Mouse (Mus musculus) layer of hippocampus, postnatal 14 days (tissue): ENCODE data around the gene Grm8. TPM values are rescaled to one million over a fixed set of nuclear protein-coding genes. Genes with fewer than 3 reads are reported as not detected.

Experiments
- DNase-seq, 2 experiments: peaks; one replicate each; pipeline ENCODE4 v3.0.0; 2021 to 2022; ENCODE audit warnings: low spot score in 2 of 2, mixed read lengths in 1 of 2
- total RNA-seq, 2 experiments: library from RNA; stranded (reverse); gene quantifications; 2 replicates each; pipeline ENCODE4 v1.2.3; 2021

Gene Grm8
- total RNA-seq, 2 experiments from 2014 or later: 3.4 to 5.5 TPM

- DNase-seq: peak; percentile 21 to 69
Measured at GRCm38 (mm10) chr6:27657520-27657919, 477.5 kb downstream of the Grm8 start.

GRCm38 (mm10) chr6:27646503-27646902, 488.5 kb downstream of the Grm8 start:
- peak in 1 of 2 experiments; percentile 7 for DNase-seq

- no peak for DNase-seq
Measured at GRCm38 (mm10) chr6:27645054-27645453, 489.9 kb downstream of the Grm8 start.

- no peak for DNase-seq
Measured at GRCm38 (mm10) chr6:27635898-27636297, 499.1 kb downstream of the Grm8 start.

DNA sequence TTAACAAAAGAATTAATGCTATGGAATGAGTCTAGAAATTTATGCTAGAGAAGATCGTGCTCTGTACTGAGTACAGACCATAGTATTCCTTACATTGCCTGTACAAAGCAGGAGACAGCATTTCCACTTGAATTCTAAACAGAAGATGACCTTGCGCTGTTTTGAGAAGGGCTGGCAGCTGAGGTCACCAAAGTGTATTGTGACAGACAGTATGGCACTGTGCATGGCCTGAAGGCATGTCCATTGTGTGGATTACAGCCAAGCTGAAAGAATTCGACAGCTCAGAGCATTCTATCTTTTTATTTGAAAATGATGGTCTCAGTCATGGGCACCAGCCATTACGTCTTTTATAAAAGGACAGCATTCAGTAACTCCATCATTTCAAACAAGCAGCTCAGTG, 517.5 kb downstream of the Grm8 start:
- DNase-seq: peak in 1 of 2 experiments; percentile 4

- DNase-seq: no peak
Measured at GRCm38 (mm10) chr6:27580485-27580884, 554.5 kb downstream of the Grm8 start.

GRCm38 (mm10) chr6:27545516-27545915, 589.5 kb downstream of the Grm8 start:
- DNase-seq: no peak

- no peak for DNase-seq
Measured at GRCm38 (mm10) chr6:27517620-27518019, 617.4 kb downstream of the Grm8 start.

- DNase-seq: no peak
Measured at GRCm38 (mm10) chr6:27460998-27461397, 674.0 kb downstream of the Grm8 start.

DNA sequence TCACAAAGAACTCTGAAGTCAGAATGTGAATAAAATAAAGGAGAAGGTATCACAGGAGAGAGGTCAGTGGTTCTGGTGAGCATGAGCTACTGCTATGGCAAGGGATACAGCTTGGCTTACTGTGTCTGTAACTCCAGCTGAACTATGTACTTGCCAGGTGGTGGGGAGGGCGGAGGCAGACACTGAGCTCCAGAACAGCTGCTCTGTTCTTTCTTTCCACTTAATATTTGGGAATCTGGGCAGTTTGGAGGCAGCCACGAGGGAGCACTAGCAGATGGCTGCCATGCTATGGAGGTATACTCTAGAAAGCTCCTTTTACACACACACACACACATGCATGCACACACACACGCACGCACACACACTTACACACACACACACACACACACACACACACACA, 726.5 kb downstream of the Grm8 start:
- DNase-seq: peak; percentile 25 to 52

GRCm38 (mm10) chr6:27372416-27372815, 762.6 kb downstream of the Grm8 start:
- no peak for DNase-seq

DNA sequence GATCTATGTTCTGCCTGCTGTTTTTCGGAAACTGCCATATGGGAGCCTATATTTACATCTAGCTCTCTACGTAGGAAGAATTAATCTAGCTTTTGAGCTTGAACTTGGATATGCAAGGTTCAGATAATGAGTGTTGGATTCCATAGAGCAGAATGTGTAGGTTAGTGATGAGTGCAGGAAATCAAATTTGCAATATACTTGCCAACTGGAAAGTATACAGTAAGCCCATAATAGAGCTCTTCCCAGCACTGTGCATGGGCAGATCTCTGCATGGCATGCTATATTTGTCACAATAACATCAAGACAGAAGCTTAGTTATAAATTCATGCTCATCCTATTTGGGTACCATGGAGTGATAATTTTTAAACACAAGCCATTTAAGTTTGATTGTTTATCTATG, 763.9 kb downstream of the Grm8 start:
- no peak for DNase-seq

- DNase-seq: no peak
Measured at GRCm38 (mm10) chr6:27363775-27364174, 771.2 kb downstream of the Grm8 start.

DNA sequence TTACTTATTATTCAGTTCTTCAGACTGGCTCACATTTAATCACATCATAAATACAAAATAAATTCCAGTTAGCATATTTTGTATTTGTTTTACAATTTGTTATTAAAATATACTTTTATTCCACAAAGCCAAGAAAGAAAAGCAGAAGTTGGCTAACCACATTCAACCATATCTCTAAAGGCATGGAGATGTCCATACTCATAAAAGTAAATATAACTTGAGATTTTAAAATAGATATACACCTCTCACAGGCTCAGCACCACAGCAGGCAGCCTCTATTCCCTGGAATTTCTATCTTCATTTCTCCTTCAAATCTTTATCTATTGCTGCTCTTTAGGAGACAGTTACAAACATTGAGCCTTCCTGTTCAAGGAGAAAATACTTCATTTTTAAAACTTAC, 774.5 kb downstream of the Grm8 start:
- DNase-seq: no peak

GRCm38 (mm10) chr6:27351147-27351546, 783.8 kb downstream of the Grm8 start:
- DNase-seq: no peak

DNA sequence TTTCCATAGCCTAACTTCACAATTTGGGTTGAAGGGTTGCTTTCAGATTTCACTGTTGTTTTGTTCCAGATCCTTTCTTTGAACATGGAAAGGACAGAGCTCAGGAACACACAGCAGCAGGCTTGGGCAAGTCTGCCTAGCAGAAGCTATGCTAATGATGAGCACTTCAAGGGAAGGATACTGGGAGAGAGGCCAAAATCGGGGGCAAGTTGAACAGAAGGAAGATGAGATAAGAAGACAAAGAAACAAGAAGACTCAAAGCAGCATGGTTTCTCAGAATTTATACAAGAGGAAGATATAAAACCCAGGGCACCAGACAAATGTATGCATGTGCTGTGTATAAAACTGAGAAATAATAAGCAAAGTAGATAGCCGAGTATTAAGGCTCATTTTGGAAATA, 786.7 kb downstream of the Grm8 start:
- peak in 1 of 2 experiments; percentile 16 for DNase-seq

- DNase-seq: no peak
Measured at GRCm38 (mm10) chr6:27346311-27346710, 788.7 kb downstream of the Grm8 start.

DNA sequence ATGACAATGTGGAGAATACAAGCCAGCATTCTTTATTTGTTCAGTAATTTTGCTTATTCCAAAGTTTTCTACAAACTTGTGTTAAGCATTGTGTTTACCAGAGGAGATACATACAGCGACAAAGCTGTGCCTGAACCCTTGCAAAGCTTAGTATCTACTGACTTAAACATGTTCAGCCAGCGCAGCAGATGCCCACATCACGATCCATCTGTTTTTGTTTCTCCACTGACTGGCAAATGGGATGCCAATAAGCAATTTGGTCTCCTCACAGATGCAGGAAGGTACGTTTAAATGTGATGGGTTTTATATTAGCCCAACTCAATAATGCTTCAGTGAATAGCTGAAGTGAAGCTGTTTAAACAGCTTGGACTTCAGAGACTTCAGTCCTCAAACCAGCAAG, 794.8 kb downstream of the Grm8 start:
- peak in 1 of 2 experiments; percentile 42 for DNase-seq

- no peak for DNase-seq
Measured at GRCm38 (mm10) chr6:27318575-27318974, 816.4 kb downstream of the Grm8 start.

DNA sequence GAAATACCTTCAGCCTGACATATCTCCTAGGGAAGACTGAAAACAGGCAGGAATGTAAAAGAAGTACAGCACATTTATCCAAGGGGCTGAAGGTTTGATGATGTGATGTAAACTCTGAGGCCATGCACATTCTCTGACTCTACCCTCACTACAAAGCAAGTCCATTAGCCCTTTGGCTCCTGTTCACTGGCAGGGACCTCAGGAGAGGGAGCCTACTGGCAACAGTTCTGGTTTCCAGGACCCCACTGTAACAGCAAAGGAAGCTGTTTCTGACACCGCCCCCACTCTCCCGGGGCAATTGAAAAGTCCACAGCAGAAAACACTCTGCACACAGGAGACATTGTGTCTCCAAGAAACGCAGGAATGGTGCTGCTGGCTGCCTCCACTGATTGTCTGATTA, 817.6 kb downstream of the Grm8 start:
- DNase-seq: peak in 1 of 2 experiments; percentile 17

DNA sequence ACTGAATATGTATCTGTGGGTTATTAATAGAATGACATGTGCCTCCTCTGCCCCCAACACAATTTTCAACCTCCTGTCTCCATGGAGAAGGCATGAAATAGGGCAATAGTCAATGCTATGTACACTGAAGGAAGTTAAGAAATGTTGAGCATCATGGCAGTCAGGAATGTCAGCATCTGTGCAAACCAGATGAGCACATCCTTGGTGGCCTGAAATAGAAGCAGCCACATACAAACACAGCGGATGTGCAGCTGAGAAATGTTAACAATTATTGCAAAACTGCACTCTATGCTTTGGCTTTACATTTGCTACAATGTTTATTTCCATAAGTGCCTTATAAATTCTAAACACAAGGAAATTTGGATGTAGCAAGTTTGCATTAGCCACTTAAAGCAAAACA, 819.0 kb downstream of the Grm8 start:
- no peak for DNase-seq

GRCm38 (mm10) chr6:27314273-27315009, 820.5 kb downstream of the Grm8 start:
- no peak for DNase-seq

DNA sequence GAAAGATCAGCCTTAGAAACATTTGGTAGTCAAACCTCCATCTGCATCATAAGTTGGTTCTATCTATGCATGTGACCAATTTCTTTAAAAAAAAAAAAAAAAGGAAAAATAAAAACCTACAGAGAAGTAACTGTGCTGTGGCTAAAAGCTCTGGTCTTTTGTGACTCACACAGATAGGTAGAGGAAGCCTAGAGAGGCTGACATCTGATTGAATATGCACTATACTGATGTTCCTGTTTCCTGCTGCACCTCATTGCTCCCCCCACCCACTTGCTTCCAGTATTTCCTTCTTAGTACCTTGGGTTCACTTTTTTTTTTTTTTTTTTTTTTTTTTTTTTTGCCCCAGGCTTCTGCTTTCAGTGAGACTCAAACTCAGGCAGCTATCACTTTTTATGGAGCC, 824.6 kb downstream of the Grm8 start:
- DNase-seq: no peak
